Mouse (Mus musculus) liver, embryonic 15.5 days (tissue): ENCODE results near the gene Nosip. TPM values are rescaled to one million over a fixed set of nuclear protein-coding genes. Genes with fewer than 3 reads are reported as not detected.
A peak's percentile ranks its signal among the peaks of the same experiment; 100 is the strongest.
"Not testable (repeated sequence)": the region's sequence is repeated elsewhere in the genome, so short reads cannot be mapped to it uniquely, and the experiment has no call there.

Experiments
- ATAC-seq: fragments of 200-750 bp; cut with Nextera tagmentation; 2 replicates; pipeline ENCODE4 v1.8.0; 2017; ENCODE audit warnings: moderate number of reproducible peaks, mild to moderate bottlenecking, moderate library complexity; ENCODE audit not compliant: insufficient read depth
- H3K27ac ChIP-seq: fragments of 300-500 bp; sonication (generic); replicated peaks from 2 replicates; pipeline ENCODE4 v1.5.1; 2015; ENCODE audit warnings: mild to moderate bottlenecking, inconsistent platforms
- H3K27me3 ChIP-seq: fragments of 300-500 bp; sonication (generic); 2 replicates; pipeline ENCODE4 v1.6.1; 2015; ENCODE audit warnings: mild to moderate bottlenecking, inconsistent platforms
- H3K36me3 ChIP-seq: fragments of 300-500 bp; sonication (generic); replicated peaks from 2 replicates; pipeline ENCODE4 v1.6.1; 2015; ENCODE audit warnings: moderate library complexity, mild to moderate bottlenecking, inconsistent platforms
- H3K4me1 ChIP-seq: fragments of 300-500 bp; sonication (generic); replicated peaks from 2 replicates; pipeline ENCODE4 v1.6.1; 2015; ENCODE audit warnings: inconsistent platforms
- H3K4me2 ChIP-seq: fragments of 300-500 bp; sonication (generic); 2 replicates; pipeline ENCODE4 v1.6.1; 2015; ENCODE audit warnings: moderate library complexity, mild to moderate bottlenecking, inconsistent platforms
- H3K4me3 ChIP-seq: fragments of 300-500 bp; sonication (generic); replicated peaks from 2 replicates; pipeline ENCODE4 v1.5.1; 2015; ENCODE audit warnings: mild to moderate bottlenecking, inconsistent platforms
- H3K9ac ChIP-seq: fragments of 300-500 bp; sonication (generic); 2 replicates; pipeline ENCODE4 v1.6.1; 2015; ENCODE audit warnings: moderate library complexity, mild to moderate bottlenecking, inconsistent platforms
- H3K9me3 ChIP-seq: fragments of 300-500 bp; sonication (generic); replicated peaks from 2 replicates; pipeline ENCODE4 v1.6.1; 2016; ENCODE audit warnings: inconsistent platforms
- WGBS: fragments of 180-500 bp; shearing (Covaris S2); methylation state at CpG from one replicate; pipeline ENCODE4 v1.1.7; 2015; ENCODE audit warnings: mixed read lengths; ENCODE audit not compliant: insufficient replicate concordance; 5-methylcytosine and 5-hydroxymethylcytosine counted together
- polyA plus RNA-seq: library from polyadenylated mRNA; unstranded; fragments of >200 nt; fragmentation: Nextera tagmentation; extraction: Ambion mirVana; gene quantifications from 2 replicates; pipeline ENCODE4 v1.2.1, GENCODE M21; 2015

Nosip gene
- polyA plus RNA-seq, 1 experiment from 2014 or later: 25.9 TPM

- ATAC-seq: peak; percentile 71
- WGBS: under 1% methylated on average over 16 of the region's 16 CpGs
- Histone ChIP-seq H3K27me3 (no peaks in the 10 kb centered on the region; the same call in 1 of the 2 replicates), H3K36me3 (no peaks in the 10 kb centered on the region), H3K4me3 (peak within 1 kb of the TSS; percentile 44), H3K9ac (peak within 1 kb of the TSS; percentile 7; the same call in 1 of the 2 replicates), H3K4me2 (peak within 1 kb of the TSS; percentile 73), H3K27ac (peak within 1 kb of the TSS; percentile 41), H3K4me1 (peaks cover 40% of the 10 kb centered on the region), H3K9me3 (no peaks in the 10 kb centered on the region)
Measured at GRCm38 (mm10) chr7:45092048-45092447, 29.8 kb downstream of the Nosip start, which contains the start of gene Rcn3. Gene Rcn3 (minus strand): TSS chr7:45092221.

- Histone ChIP-seq H3K4me3 (no peak overlapping the region), H3K4me1 (peaks cover 40% of the 10 kb centered on the region), H3K9ac (no peak overlapping the region), H3K27ac (no peak overlapping the region), H3K4me2 (no peak overlapping the region; the same call in 1 of the 2 replicates), H3K36me3 (no peaks in the 10 kb centered on the region), H3K9me3 (no peaks in the 10 kb centered on the region), H3K27me3 (no peaks in the 10 kb centered on the region; the same call in 1 of the 2 replicates)
- 39% methylated on average over 12 of the region's 12 CpGs for WGBS
- ATAC-seq: no peak
Measured at GRCm38 (mm10) chr7:45092828-45093515, 30.7 kb downstream of the Nosip start.

- H3K27me3 ChIP-seq: no peaks in the 10 kb centered on the region; the same call in 1 of the 2 replicates
- no peak overlapping the region for H3K4me2 ChIP-seq
- H3K9ac ChIP-seq: no peak overlapping the region
- no peak overlapping the region for H3K4me3 ChIP-seq
- H3K36me3 ChIP-seq: no peaks in the 10 kb centered on the region
- ATAC-seq: no peak
- no peak overlapping the region for H3K27ac ChIP-seq
- H3K4me1 ChIP-seq: peaks cover 40% of the 10 kb centered on the region
- H3K9me3 ChIP-seq: no peaks in the 10 kb centered on the region
- WGBS: 27% methylated on average over 18 of the region's 18 CpGs
Measured at GRCm38 (mm10) chr7:45093516-45093905, 31.3 kb downstream of the Nosip start.

GRCm38 (mm10) chr7:45094121-45094520 is 31.9 kb downstream of the Nosip start:
- Histone ChIP-seq H3K4me2 (no peak overlapping the region), H3K9me3 (no peaks in the 10 kb centered on the region), H3K4me1 (peaks cover 40% of the 10 kb centered on the region), H3K36me3 (no peaks in the 10 kb centered on the region), H3K9ac (no peak overlapping the region), H3K27ac (no peak overlapping the region), H3K27me3 (no peaks in the 10 kb centered on the region; the same call in 1 of the 2 replicates), H3K4me3 (no peak overlapping the region)
- WGBS: 47% methylated on average over 7 of the region's 7 CpGs
- ATAC-seq: no peak

GRCm38 (mm10) chr7:45095367-45095766 is 33.1 kb downstream of the Nosip start:
- Histone ChIP-seq H3K4me3 (no peak overlapping the region), H3K9ac (no peak overlapping the region), H3K4me2 (no peak overlapping the region), H3K36me3 (no peaks in the 10 kb centered on the region), H3K9me3 (no peaks in the 10 kb centered on the region), H3K27ac (no peak overlapping the region), H3K27me3 (no peaks in the 10 kb centered on the region; the same call in 1 of the 2 replicates), H3K4me1 (peaks cover 34% of the 10 kb centered on the region)
- ATAC-seq: no peak
- 57% methylated on average over 6 of the region's 6 CpGs for WGBS

- H3K27ac ChIP-seq, H3K9me3 ChIP-seq, H3K9ac ChIP-seq, H3K27me3 ChIP-seq, H3K4me3 ChIP-seq, H3K4me2 ChIP-seq, H3K36me3 ChIP-seq, ATAC-seq: not testable (repeated sequence)
- H3K4me1 ChIP-seq: peaks cover 28% of the 10 kb centered on the region
- WGBS: 78% methylated on average over 14 of the region's 14 CpGs
Measured at GRCm38 (mm10) chr7:45095965-45096364, 33.7 kb downstream of the Nosip start.

GRCm38 (mm10) chr7:45097479-45097878 is 35.2 kb downstream of the Nosip start:
- peak; percentile 25; the same call in 1 of the 2 replicates for ATAC-seq
- H3K36me3 ChIP-seq: no peaks in the 10 kb centered on the region
- H3K27me3 ChIP-seq: no peaks in the 10 kb centered on the region; the same call in 1 of the 2 replicates
- peak overlapping the region; percentile 45; the same call in 1 of the 2 replicates for H3K27ac ChIP-seq
- H3K9me3 ChIP-seq: no peaks in the 10 kb centered on the region
- H3K4me3 ChIP-seq: no peak overlapping the region
- no peak overlapping the region for H3K4me2 ChIP-seq
- peaks cover 16% of the 10 kb centered on the region for H3K4me1 ChIP-seq
- WGBS: 25% methylated on average over 6 of the region's 6 CpGs
- no peak overlapping the region for H3K9ac ChIP-seq

- ATAC-seq: no peak
- Histone ChIP-seq H3K27me3 (no peaks in the 10 kb centered on the region; the same call in 1 of the 2 replicates), H3K9me3 (no peaks in the 10 kb centered on the region), H3K9ac (no peak overlapping the region), H3K36me3 (no peaks in the 10 kb centered on the region), H3K4me1 (peaks cover 16% of the 10 kb centered on the region), H3K27ac (no peak overlapping the region), H3K4me3 (no peak overlapping the region), H3K4me2 (no peak overlapping the region)
- 70% methylated on average over 8 of the region's 8 CpGs for WGBS
Measured at GRCm38 (mm10) chr7:45098541-45099240, 36.5 kb downstream of the Nosip start.

- H3K4me3 ChIP-seq: no peak overlapping the region
- no peaks in the 10 kb centered on the region for H3K36me3 ChIP-seq
- 74% methylated on average over 6 of the region's 6 CpGs for WGBS
- H3K9me3 ChIP-seq: no peaks in the 10 kb centered on the region
- H3K9ac ChIP-seq: no peak overlapping the region
- peaks cover 24% of the 10 kb centered on the region for H3K4me1 ChIP-seq
- no peaks in the 10 kb centered on the region for H3K27me3 ChIP-seq
- H3K27ac ChIP-seq: no peak overlapping the region
- no peak for ATAC-seq
- H3K4me2 ChIP-seq: no peak overlapping the region
Measured at GRCm38 (mm10) chr7:45100046-45100445, 37.8 kb downstream of the Nosip start.

- no peak for ATAC-seq
- no peaks in the 10 kb centered on the region for H3K27me3 ChIP-seq
- H3K4me1 ChIP-seq: peaks cover 21% of the 10 kb centered on the region
- no peaks in the 10 kb centered on the region for H3K36me3 ChIP-seq
- peak overlapping the region; percentile 57 for H3K4me2 ChIP-seq
- no peak overlapping the region for H3K27ac ChIP-seq
- peak overlapping the region; percentile 42 for H3K4me3 ChIP-seq
- H3K9ac ChIP-seq: no peak overlapping the region
- H3K9me3 ChIP-seq: no peaks in the 10 kb centered on the region
- 47% methylated on average over 11 of the region's 11 CpGs for WGBS
Measured at GRCm38 (mm10) chr7:45102441-45102840, 40.2 kb downstream of the Nosip start.

GRCm38 (mm10) chr7:45102940-45103585 is 40.8 kb downstream of the Nosip start:
- Histone ChIP-seq H3K4me2 (peak overlapping the region; percentile 57), H3K4me3 (peak overlapping the region; percentile 42), H3K9me3 (no peaks in the 10 kb centered on the region), H3K27me3 (no peaks in the 10 kb centered on the region), H3K27ac (peak overlapping the region; percentile 78), H3K9ac (0 out of 2 replicates have a peak overlapping the region, but pooled peaks have one; percentile 18), H3K36me3 (no peaks in the 10 kb centered on the region), H3K4me1 (peaks cover 21% of the 10 kb centered on the region)
- 57% methylated on average over 9 of the region's 9 CpGs for WGBS
- peak; percentile 22 for ATAC-seq
